Mouse (Mus musculus) splenic B cell, adult 2 months (primary cell): ENCODE results near the gene Zfp385a.

Experiments used
- DNase-seq: peaks from one replicate; pipeline ENCODE4 v3.0.0-alpha.2; 2011; ENCODE audit warnings: low read depth, low spot score
- H3K27me3 ChIP-seq: 2 replicates; pipeline ENCODE4 v1.6.1; 2012; ENCODE audit warnings: mild to moderate bottlenecking, low read length, moderate library complexity, mixed read lengths; ENCODE audit not compliant: control insufficient read depth, poor library complexity, insufficient read depth, severe bottlenecking
- H3K36me3 ChIP-seq: 2 replicates; pipeline ENCODE4 v1.6.1; 2012; ENCODE audit warnings: mild to moderate bottlenecking, low read length, moderate library complexity, mixed read lengths; ENCODE audit not compliant: control insufficient read depth, poor library complexity, insufficient read depth, severe bottlenecking

Gene Zfp385a

GRCm38 (mm10) chr15:103335488-103336235 is 4.2 kb downstream of the Zfp385a start:
- no peaks in the 10 kb centered on the region for H3K36me3 ChIP-seq
- H3K27me3 ChIP-seq = no peaks in the 10 kb centered on the region
- no peak for DNase-seq

GRCm38 (mm10) chr15:103335040-103335439 is 4.9 kb downstream of the Zfp385a start:
- no peaks in the 10 kb centered on the region for H3K36me3 ChIP-seq
- no peak for DNase-seq
- no peaks in the 10 kb centered on the region for H3K27me3 ChIP-seq

GRCm38 (mm10) chr15:103334194-103334593 is 5.7 kb downstream of the Zfp385a start:
- Histone ChIP-seq H3K27me3 (no peaks in the 10 kb centered on the region), H3K36me3 (no peaks in the 10 kb centered on the region)
- DNase-seq = no peak

GRCm38 (mm10) chr15:103333738-103334137 is 6.2 kb downstream of the Zfp385a start:
- Histone ChIP-seq H3K36me3 (no peaks in the 10 kb centered on the region), H3K27me3 (no peaks in the 10 kb centered on the region)
- DNase-seq = peak; percentile 87

- H3K27me3 ChIP-seq = no peaks in the 10 kb centered on the region
- peak; percentile 65 for DNase-seq
- no peaks in the 10 kb centered on the region for H3K36me3 ChIP-seq
These were observed 6.7 kb downstream of the Zfp385a start for GRCm38 (mm10) chr15:103333081-103333615.

GRCm38 (mm10) chr15:103323455-103324247 is 16.2 kb downstream of the Zfp385a start:
- Histone ChIP-seq H3K27me3 (no peaks in the 10 kb centered on the region), H3K36me3 (no peaks in the 10 kb centered on the region)
- DNase-seq = peak; percentile 88

GRCm38 (mm10) chr15:103323070-103323454 is 16.8 kb downstream of the Zfp385a start:
- H3K27me3 ChIP-seq = no peaks in the 10 kb centered on the region
- H3K36me3 ChIP-seq = no peaks in the 10 kb centered on the region
- no peak for DNase-seq

- DNase-seq = no peak
- H3K27me3 ChIP-seq = no peaks in the 10 kb centered on the region
These were observed 17.5 kb downstream of the Zfp385a start for GRCm38 (mm10) chr15:103322396-103322795.

GRCm38 (mm10) chr15:103321076-103321475 is 18.8 kb downstream of the Zfp385a start:
- DNase-seq = peak; percentile 38
- Histone ChIP-seq H3K36me3 (no peaks in the 10 kb centered on the region; the same call in none of the 2 replicates), H3K27me3 (no peaks in the 10 kb centered on the region)

More at GRCm38 (mm10) chr15:103322396-103322795, 17.5 kb downstream of the Zfp385a start:
- H3K36me3 ChIP-seq = no peaks in the 10 kb centered on the region; the same call in none of the 2 replicates

- DNase-seq = no peak
- H3K36me3 ChIP-seq = peaks cover 2% of the 10 kb centered on the region
- no peaks in the 10 kb centered on the region for H3K27me3 ChIP-seq
These were observed 21.6 kb downstream of the Zfp385a start for GRCm38 (mm10) chr15:103318201-103318816.

GRCm38 (mm10) chr15:103317731-103318130 is 22.2 kb downstream of the Zfp385a start:
- Histone ChIP-seq H3K36me3 (peaks cover 2% of the 10 kb centered on the region), H3K27me3 (no peaks in the 10 kb centered on the region)
- no peak for DNase-seq

- no peak for DNase-seq
- Histone ChIP-seq H3K27me3 (no peaks in the 10 kb centered on the region), H3K36me3 (peaks cover 2% of the 10 kb centered on the region)
These were observed 22.8 kb downstream of the Zfp385a start for GRCm38 (mm10) chr15:103317120-103317519.

- H3K36me3 ChIP-seq = peaks cover 2% of the 10 kb centered on the region
- no peaks in the 10 kb centered on the region for H3K27me3 ChIP-seq
- no peak for DNase-seq
These were observed 23.7 kb downstream of the Zfp385a start for GRCm38 (mm10) chr15:103315979-103316776.

- Histone ChIP-seq H3K27me3 (no peaks in the 10 kb centered on the region), H3K36me3 (peaks cover 2% of the 10 kb centered on the region)
- DNase-seq = peak; percentile 35
These were observed 24.8 kb downstream of the Zfp385a start for GRCm38 (mm10) chr15:103315011-103315502.
